Mouse (Mus musculus) cerebellum, adult 2 months (tissue): ENCODE results near the gene Bloc1s1.

Source experiments
- CTCF ChIP-seq: fragments of 200-500 bp; IDR thresholded peaks from 2 replicates; pipeline ENCODE4 v1.5.1; 2011; ENCODE audit warnings: low read depth, mild to moderate bottlenecking, control low read depth, low read length, moderate library complexity, borderline replicate concordance; ENCODE audit not compliant: insufficient read depth
- POLR2A ChIP-seq: fragments of 200-500 bp; IDR thresholded peaks from 2 replicates; pipeline ENCODE4 v1.6.1; 2011; ENCODE audit warnings: low read length, control low read depth, borderline replicate concordance; ENCODE audit not compliant: insufficient read depth

DNA sequence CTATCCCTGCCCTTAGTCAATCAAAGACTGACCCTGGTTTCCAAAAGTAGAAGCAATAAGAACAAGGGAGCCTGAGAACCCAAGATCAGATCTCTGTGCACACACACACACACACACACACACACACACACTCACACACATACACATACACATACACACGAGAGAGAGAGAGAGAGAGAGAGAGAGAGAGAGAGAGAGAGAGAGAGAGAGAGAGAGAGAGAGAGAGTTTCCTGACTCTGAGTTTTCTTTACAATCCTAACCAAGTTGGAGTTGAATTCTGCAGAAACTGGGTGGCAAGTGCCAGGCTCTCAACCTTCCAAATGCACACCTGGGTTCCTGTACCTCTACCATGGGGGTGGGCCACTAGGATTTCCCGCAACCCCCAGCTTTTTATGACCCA is 34.0 kb downstream of the Bloc1s1 start:
- TF ChIP-seq CTCF (no peak), POLR2A (no peak)
